Mouse (Mus musculus) forelimb bud, embryonic 11.5 days (tissue): ENCODE measurements at regions not wholly inside any gene's neighbourhood (a gene's known extent, or its start where the extent isn't known, plus 50 kb on each side); places are given as distances from the start of the nearest gene placed in this dataset.

Source experiments
- DNase-seq: peaks from one replicate; pipeline ENCODE4 v3.0.0-alpha.2; 2012; ENCODE audit warnings: low read depth, low spot score

DNA sequence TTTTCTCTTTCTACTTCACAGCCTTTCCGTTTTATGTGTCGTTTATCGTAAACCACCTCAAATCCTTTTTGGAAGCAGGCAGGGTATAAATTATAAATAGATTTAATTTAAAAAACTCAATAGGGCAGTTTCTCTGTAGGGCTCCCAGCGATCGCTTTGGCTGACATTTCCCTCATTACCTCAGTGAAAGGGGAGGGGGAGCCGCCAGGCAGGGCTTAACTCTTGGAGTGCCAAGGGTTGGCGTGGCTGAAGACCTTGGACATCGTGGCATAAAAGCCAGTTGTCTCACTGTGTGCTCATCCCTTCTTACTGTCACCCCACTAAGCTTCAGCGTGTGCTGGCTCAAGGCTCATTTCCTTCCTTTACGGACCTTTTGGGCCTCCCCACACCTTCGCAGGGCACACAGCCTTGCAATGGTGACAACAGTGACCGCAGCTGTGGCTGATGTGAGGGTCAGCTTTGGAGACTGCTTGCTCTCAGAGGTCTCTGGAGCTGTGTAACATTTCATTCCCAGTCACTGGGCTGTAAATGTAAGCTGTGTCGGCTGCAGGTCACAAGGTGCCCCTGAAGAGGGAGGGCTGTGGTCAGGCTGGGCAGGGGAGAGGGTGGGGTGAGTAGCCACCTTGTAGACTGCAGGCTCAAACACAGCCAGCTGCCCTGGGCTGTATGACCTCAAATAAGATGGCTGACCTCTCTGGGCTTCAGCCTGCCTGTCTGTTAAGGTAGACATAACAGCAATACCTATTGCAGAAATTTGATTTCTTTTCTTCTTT lies 81.6 kb upstream of the Stx16 start:
- no peak for DNase-seq

DNA sequence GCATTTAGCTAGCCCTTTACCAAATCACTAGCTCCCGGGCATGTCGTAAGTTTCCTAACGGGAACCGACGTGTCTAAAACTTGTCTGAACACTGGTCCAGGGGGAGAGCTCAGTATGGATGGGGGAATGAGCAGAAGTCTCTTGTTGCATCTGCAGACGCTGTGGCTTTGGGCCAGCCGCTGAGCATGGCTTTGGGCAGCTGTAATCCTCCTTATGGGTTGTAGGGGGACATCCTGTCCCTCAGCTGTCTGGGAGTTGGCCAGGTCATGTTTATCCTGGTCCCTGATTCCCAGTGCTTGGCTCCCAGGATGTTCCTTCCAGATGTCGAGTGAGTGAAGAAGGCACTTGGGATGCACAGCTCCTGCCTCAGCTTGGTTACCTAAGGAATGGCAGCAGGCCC lies 71.4 kb upstream of the Stx16 start:
- DNase-seq, result no peak

DNA sequence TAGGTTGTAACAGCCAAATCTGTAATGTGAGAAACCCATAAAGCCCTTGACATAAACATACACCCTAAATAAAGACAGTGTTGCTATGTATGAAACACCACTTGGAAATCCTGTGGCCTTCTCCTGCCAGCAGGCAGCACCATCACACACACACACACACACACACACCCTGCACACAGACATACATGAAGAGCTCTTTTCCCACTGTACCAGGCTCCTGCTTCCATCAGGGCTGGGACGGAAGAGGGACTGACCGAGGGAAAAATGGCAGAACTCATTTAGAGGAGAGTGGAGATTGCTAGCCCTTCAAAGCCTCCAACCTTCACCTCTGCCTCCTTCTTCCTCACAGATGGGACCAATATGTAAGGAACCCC lies 68.1 kb upstream of the Stx16 start:
- no peak for DNase-seq

DNA sequence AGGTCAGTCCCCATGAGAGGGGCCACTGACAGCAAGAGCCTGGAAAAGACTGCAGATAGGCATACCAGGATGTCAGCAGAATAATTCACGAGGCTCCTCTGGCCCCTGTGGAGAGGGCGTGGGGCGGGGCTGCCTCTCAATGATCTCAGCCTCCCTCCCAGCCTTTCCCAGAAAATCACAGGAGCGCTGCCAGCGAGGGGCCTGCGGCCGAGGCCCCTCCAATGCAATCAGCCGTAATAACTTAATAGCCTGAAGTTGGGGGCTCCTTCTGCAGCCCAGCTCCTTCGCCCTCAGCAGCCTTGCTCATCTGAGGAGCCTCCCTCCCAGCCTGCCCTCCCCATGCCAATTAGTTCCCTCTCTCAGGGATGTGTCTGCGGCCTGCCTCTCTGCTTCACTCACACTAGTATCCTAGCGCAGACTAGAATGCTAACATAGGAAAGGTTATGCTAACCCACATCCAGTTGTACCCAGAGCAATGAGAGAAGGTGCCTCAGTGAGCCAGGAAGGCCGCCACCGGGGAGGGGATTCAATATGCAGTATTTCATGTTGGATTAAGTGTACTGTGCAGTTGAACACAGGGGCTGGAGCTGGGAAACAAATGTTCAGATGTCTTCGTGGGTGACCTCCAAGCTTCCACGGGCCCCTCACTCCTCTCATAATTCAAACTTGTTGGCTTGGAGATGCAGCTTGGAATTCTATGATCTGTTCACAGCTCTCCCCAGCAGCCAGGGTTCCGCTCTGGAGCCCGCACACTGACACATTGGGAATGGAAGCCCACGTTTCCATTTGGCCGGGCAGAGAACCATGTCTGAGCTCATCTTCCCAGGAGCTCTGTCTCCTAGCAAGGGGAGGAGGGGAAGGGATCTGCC lies 67.5 kb upstream of the Stx16 start:
- DNase-seq, result no peak

DNA sequence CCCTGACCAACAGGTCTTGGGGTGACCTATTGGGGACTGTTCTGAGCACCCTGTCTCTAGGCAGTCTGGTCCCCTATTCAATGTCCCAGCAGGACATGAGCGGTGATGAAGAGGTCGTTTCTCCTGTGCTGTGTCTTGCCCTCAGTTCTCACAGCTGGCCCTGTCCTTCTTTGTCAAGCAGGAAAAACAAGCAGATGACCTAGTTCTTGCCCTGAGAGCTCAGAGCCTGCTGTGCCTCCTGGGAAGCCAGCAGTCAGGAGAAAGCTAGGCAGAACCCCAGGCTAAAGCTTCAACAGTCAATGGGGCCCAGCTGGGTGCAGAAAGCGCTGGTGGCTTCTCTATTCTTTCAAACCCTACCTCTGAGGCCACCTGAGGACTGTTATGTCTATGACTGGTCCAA lies 66.1 kb upstream of the Stx16 start:
- DNase-seq, result no peak

DNA sequence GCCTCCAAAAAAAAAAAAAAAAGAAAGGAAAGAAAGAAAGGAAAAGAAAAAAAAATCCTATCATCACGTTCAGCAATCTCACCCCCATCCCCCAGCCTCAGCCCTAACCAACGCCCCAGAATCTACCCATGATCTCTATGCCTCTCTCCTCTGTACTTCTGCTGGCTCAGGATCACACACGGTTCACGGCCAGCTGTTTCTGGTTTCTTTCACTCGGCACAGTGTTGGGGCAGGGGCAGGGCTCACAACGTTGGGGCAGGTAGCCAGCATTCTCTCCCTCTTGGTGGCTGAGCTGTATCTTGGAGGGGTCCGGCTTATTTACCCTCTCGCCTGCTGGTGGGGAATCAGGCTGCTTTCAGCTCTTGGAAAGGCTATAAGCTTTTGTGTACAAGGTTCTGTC lies 64.7 kb upstream of the Stx16 start:
- no peak for DNase-seq

DNA sequence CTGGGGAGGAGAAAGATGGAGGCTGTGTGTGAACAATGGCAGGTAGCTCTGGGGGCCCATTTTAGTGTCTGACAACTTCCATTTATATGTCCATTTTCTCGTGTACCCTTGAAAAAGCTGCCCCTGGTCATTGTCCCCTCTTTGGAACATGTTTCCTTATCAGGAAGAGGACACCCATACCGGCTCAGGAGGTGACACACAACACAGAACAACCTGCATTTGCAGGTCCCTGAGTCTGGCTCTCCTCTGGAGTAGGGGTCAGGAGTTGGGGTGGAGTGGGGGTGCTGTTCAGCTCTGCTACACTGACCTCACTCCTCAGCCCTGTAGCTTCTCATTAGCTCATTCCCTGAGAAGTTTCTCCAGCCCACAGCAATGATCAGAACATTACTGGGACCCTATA lies 61.7 kb upstream of the Stx16 start:
- DNase-seq, result no peak

DNA sequence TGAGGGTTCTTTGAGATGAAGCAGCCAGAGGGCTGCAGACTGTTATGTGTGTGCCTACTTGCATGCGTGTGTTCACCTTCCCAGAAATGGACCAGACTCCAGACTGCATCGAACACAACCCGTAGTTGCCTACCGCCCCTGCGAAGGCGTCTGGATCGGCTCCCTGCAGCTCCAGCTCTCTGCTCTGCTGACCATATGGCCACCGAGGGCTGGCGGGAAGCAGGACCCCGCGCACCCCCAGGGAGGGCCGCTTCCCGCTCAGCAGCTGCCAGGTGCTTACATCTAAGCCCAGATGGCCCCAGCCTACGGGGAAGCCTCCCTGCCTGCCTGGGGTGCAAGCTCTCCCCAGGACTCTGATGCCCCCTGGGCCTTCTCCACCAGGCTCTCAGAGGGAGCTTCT lies 60.8 kb upstream of the Stx16 start:
- DNase-seq, result no peak

DNA sequence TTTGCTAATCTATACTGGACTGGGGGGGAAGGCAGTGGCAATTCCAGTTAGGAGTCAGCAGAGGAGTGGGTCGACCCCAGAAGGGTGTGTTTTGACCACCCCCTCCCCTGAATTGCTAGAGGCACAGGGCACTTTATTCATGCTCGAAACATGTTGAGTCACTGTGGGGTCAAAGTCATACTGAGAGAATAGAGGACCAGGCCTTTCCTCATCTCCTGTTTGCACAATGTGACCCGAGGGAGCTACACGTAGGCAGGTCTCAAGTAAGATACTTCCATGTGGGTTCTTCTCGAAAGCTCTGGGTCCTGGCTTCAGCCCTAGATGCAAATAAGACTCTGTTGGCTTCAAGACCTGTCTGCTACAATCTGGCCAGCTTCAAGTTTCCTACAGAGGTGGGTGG lies 60.0 kb upstream of the Stx16 start:
- no peak for DNase-seq

DNA sequence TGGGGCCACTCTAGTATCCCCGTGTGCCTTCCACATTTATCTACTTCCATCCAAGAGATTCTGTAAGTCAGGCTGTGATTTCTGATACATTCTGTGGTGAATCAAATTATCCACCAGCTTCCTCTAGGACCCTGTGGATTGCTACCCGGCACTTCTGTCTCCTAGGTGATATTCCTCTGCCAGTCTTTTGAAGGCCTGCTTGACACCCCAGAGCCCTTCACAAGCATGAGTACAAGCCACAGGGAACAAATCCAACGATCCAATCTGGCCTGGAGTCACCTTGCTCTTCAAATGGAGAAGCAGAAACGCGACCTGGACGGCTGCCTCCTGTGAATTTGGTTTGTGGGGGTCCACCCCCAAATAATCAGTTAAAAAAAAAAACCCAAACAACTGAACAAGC lies 59.1 kb upstream of the Stx16 start:
- DNase-seq, result no peak

DNA sequence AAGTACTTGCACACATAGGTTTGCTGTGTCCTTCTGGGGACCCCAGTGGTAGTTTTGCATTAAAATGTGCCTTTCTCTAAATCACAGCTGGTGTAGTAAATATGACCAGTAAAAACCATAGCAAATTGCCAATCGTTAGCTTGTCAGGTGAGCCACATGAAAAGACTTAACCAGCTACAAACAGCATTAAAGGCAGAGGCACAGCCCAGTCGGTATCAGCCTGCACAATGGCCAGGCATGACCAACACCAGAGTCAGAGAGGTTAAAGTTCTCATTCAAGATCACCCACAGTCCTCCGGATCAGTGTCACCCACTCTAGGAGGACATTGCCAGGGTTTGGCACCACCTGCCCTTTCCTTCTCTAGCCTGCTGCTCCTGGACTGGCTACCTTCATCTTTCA lies 58.5 kb upstream of the Stx16 start:
- DNase-seq, result no peak

DNA sequence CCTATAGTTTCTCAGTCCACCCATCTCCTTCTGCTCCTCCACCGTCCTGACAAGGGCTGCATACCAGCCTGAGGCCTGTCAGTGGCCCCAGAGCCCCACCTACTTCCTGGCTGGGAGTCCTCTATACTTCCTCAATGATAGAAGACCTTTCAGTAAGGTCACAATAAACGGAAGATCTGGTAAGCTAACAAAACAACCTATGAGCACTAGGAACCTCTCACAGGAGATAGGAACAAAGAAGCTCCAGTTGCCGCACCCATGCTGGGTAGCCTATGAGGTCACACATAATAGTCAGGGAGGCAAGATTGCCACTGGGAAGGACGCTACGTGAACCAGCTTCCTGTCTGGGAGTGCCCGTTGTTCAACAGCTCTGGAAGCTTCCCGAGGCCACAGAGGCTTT lies 58.1 kb upstream of the Stx16 start:
- no peak for DNase-seq

DNA sequence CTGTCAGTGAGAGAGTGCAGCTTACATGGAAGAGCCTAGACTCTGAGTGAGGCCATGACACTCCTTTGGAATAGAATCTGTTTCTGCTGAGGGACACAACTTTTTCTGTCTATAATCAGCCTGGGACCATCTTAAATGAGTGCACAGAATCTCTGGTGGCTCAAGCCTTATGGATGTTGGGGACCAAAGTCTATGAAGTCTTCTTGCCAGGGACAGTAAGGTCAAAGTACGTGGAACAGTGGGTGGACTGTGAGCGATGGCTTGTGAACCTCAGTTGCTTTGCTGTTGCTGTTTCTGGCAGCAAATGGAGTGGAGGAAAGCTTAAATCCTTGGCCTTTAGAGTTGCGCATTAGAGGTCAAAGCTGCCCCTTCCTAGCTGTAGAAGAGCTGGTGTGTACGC lies 57.1 kb upstream of the Stx16 start:
- no peak for DNase-seq

DNA sequence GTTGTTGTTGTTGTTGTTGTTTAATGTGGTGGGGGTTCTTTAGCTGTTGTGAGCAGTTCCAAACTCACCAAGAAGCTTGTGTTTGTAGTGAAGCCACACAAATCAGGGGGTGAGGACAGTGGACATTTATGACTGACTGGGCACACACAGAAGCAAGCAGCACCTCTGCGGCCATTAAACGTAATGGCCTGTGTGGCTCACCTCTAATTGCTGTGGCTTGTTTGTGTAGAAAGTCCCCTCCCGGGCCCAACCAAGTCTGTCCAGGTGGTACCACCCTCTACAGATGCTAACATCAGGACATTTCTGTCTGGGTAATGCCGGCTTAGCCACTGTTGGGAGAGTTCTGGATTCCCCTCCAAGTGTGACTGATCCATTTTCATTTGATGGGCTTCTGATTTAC lies 56.1 kb upstream of the Stx16 start:
- no peak for DNase-seq

DNA sequence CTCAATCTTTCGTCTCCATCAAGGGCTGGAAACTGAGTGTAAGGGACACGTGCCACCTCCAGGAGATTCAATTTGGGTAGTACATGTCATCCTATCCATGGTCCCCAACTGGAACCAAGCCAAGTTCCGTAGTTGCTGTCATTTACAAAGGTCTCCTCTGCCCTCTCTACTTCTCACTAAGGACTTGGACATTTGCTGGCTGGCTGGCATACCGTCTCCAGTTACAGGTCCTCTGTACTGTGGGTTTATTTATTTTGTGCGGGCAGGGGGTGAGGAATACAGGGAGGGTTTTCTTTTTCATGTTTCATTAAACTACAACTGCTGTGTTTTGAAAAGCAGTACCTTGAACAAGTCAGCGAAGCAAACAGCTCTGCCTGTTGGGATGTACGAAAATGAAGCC lies 55.7 kb upstream of the Stx16 start:
- DNase-seq, result no peak

DNA sequence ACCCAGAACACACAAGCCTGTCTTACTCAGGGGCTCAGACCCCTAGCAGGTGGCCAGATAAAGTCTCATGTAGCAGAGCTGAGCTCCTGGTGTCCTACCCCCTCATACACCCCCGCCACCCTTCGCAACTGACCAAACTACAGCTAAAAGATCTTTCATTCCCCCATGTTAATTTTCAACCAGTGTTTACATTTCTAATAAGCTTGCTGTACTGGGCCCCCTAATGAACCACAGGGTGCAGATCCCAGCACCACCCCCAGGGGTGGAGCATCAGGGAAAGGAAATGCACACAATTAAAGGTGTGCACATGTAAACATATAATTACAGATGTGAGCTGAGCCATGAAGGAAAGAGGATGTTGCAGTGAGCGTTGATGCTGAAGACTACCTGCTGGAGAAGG lies 54.6 kb upstream of the Stx16 start:
- DNase-seq, result no peak

DNA sequence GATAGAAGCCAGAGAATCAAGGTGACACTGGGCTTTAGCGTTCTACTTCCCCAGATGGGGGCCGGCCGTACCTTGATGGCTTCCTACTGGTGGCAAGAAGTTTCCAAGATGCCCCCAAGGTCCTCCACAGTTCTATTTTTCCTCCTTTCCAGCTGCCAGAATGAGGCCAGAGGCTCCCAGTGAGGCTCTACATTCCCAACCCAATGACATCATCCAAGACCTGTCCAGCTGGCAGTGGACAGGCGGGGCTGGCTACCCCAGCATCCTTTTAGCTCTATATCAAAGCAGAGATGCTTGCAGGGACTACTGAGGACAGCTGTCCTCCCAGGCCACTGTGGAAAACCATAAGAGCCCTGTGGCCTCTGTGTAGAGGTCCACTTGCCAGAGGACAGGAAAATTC lies 53.8 kb upstream of the Stx16 start:
- no peak for DNase-seq

DNA sequence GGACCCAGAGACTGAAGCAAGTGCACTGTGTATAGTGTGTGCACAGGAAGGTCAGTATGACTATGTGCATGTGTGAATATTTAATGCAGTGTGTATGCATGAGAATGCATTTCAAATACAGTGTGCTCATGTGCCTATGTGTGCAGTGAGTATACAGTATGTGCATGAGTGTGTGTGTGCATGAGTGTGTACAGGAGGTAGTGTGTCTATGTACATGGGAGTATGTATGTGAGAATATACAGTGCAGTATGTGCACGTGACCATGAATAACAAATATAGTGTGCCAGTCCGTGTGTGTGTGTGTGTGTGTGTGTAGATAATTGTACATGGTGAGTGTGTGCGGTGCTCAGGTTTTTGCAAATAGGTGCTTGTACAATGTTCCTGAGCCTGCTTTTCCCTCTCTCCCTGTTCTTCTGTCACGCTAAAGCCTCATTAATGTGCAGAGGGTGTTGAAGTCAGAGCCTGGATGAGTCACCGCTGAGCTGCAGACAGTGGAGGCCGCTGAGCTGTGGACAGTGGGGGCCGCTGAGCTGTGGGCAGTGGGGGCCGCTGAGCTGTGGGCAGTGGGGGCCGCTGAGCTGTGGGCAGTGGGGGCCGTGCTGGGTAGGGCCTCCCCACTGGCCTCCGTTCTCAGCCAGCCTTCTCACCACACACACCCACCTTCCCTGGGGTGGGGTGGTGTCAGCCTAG lies 50.8 kb upstream of the Stx16 start:
- DNase-seq, result no peak
